Mouse (Mus musculus): ENCODE results near the gene Chn1.
A peak's percentile ranks its signal among the peaks of the same experiment; 100 is the strongest.
"Not testable (repeated sequence)": the region's sequence is repeated elsewhere in the genome, so short reads cannot be mapped to it uniquely, and the experiment has no call there.

The Chn1 gene

DNA sequence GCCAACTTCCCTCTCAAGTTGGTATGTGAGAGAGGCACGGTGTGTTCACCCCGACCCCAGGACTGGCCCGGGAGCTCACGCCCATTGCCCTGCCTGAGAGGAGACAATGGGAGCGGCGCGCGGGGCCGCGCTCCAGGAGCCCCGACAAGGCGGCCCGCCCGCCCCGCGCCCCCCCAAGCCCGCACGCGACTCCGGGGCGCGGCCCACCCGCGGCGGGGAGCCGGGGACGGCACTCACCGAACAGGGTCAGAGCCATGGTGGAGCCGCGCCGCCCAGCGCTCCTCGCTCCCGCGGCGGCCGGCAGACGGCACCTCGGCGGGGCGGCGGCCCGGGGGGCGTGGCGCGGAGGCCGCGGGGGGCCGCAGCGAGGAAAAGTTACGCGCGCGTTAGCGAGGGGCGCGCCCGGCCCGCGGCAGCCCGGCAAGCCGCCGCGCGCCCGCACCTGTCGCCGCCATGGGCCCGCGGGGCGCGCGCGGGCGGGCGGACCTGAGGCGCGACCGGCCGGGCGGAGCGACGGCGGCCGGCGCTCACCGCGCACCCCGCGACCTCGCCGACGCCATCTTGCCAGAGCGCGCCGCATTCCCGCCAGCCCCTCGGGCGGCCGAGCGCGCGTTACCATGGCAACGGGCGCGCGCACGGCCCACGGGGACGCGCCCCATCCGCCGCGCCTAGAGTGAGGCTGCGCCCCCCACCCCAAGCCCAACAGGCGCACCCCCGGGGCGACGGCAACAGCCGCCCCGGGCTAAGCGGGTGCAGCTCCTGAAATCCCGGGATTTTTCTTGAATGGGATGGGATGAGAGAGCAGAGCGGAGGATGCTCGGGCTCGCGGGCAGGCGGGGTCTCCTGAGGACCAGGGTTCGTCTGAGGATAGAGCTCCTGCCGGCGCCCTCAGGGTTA is at the start of gene Chn1:
TSS of gene Chn1 (minus strand) at position 561 of the 897 bp plus-strand sequence.
- DNase-seq (ENCODE audit: low spot score) = peak; percentile 30

DNA sequence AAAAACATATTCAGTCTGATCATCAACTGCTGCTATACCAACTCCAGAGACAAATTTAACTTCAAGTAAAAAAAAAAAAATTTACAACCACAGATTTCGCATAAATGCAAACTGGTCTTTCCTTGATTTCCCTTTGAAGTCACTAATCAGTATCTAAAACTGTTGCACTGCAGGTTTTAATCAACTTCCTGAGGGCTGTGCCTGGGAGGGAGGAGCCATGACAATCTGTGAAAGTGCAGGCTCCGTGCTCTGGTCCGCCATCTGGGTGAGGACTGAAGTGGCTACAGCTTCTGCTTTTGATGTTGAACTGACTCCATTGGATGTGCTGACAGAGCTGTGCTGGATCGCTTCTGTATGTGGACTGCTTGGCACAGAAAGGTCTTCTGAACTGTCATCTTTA is 43.6 kb upstream of the Chn1 start:
- no peak for DNase-seq (ENCODE audit: low spot score)

DNA sequence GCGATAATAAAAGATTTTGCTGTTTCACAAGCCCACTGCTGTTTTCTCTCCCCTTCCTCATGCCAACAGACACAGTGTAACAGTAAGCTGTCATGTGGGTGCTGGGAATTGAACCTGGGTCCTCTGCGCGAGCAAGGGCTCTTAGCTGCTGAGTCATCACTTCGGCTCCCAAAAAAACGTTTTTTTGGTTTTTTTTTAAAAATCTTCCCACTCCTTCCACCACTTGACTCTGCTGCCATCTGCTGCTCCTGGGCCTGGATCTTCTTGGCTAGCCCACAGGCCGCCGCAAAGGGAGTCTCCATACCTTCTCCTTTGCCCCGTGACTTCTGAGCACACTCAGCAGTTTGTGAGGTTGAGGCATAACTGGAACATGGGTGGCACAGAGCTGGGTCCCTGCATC is 32.5 kb upstream of the Chn1 start:
- DNase-seq (ENCODE audit: low spot score) = no peak

DNA sequence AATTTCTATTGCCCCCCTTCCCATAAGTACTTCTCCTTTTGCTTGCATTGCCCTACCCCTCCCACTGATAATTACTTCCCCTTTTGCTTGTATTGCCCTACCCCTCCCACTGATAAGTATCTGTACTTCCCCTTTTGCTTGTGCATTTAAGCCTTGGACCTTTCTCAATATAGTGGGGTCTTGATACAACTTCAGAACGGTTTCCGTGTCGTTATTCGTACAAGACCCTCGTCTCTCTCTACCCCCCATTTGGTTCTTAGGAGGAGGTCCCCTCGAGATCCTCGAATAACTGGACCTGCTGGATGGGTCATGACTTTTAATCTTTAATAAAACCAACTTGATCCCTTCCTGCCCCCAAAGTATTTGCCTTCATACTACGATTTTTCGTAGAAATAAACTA is 25.0 kb upstream of the Chn1 start:
- DNase-seq (ENCODE audit: low spot score) = not testable (repeated sequence)

DNA sequence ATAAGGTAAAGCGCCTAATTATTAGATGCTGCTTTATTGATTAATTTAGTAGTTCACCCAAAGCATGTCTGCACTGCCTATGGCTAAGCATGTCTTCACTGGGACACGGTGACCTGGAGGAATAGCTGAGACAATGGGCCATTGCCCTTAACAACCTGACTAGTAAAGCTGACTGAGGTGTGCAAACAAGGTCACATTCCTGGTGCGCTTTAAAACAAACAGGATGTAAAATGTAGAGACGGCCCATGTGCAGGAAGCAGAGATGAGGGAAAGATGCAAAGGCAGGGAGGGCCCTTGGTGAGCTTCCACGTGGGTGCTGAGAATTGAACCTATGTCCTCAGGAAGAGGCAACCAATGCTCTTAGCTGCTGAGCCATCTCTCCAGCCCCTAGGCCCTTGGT is 23.6 kb upstream of the Chn1 start:
- no peak for DNase-seq (ENCODE audit: low spot score)

- no peak for DNase-seq (ENCODE audit: low spot score)
Measured at GRCm38 (mm10) chr2:73798136-73798535, 23.0 kb upstream of the Chn1 start.

DNA sequence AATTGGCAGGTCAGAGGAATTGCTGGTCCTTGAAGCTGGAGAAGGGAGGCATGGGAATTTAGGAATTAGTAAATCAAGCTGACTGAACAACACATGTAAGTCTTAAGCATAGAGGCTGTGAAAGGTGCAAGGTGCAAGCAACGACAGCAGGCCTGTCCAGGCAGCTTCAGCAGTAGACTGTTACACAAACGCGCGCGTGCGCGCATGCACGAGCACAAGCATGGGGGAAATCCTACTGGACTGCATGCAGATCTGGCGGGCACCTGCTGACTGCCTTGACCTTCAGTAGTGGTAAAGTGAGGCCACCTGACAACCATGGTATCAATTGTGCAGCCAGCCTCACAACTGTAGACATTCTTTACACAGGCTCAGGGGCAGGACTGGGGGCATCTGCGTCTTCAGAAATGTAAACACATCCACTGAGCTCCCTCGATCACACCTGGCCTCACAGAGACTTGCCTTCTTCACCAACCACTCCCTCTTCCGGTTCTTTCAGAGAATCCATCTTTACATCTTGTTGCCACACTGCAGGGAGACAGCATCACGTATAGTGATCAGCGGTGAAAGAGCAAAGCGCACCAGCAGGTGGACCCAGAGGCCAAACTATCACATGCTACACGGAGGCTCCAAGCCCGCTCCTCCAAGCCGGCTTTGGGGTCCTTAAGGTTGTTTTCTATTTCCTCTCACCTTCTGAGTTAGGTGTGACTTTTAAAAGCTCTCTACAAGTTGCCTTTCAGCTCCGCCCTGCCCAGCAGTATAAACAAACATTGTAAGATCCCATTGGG is 16.9 kb upstream of the Chn1 start:
- DNase-seq (ENCODE audit: low spot score) = no peak

DNA sequence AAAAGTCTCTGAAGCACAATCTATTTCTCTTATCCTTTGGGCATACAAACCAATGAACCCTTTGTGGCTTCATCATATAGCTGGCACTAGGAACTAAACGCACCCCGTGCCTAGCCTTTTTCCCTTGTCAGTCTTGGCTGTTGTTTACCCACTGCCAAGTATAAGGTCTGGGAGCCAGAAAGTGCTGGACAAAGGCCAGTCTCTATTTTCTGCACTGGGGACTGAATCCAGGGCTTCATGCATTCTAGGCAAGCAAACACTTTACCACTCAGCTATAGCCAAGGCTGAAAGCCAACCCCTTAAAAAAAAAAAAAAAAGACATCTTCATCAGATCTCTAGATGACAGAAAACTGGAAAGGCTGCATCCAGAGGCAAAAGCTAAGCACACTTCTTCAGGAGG is 15.2 kb upstream of the Chn1 start:
- DNase-seq (ENCODE audit: low spot score) = no peak

DNA sequence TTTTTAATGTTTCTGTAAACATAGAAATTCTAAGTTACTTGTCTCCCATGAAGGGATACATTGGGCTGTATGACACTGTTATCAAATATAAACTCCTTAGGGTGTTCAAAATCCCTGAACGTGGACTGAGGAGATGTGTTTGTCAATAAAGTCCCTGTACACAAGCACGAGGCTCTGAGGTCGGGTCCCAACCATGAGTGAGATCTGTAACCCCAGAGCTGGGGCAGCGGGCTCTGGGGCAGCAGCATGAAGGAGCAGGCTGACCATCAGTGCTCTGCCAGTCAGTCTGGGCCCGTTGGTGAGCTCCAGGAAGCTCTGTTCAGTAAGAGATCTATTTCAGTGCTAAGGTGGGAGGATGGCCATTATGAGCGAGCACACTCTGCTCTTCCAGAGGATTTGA is 13.2 kb upstream of the Chn1 start:
- DNase-seq (ENCODE audit: low spot score) = no peak

DNA sequence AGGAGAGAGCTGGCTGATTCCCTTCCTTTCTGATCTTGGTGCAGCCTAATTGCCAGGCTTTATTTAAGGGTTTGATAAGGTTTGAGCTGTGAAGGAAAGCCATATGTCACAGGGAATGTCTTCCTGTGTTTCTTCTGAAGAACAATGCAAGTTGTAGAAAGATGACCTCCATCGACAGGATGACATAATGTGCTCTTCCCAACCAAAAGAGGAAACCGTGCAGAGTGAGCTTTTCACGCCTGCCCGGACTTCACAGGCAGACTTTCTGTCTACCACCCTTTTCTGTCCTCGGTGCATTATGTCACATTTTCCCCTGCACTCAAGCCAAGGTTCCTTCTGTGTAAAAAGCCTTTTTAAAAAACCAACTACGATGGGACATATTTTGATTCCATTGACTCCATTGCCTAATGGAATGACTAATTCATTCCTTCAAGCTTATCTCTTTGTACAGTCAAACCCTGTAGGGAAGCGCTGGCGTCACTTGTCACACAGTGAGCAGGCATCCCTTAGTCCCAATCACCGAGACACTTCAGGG is 7.3 kb upstream of the Chn1 start:
- DNase-seq (ENCODE audit: low spot score) = no peak

DNA sequence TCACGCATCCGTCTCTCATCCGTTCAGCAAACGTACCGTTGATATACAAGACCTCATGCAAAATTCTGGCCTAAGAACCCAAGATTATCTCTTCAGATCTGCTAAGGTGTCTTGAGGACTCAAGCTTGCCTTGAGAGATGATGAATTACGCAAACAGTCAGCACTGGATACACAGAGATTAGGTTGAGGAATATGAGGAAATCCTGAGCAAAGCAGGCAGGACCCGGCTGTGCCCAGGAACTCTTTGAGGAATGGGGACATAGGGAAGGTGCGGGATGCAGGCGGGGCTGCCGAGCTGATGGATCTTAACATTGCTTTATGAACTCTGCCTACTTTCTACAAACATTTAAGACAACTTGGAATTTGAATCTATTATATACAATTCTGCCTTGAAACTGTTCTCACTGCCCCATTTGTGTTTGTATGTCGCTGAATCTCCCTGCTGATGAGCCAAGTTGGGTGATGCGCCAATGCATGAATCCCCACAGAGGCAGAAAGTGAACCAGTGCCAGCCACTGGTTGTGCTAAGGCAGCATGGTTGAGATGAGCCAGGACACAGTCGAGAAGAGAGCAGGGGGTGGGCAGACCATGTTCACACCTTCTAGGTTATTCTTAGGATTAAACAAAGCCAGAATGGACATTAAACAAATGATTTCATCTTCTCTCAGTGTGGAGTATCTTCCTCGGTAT is 5.3 kb upstream of the Chn1 start:
- DNase-seq (ENCODE audit: low spot score) = no peak

- DNase-seq (ENCODE audit: low spot score) = no peak
Measured at GRCm38 (mm10) chr2:73779796-73780195, 4.7 kb upstream of the Chn1 start.

- DNase-seq (ENCODE audit: low spot score) = no peak
Measured at GRCm38 (mm10) chr2:73779016-73779595, 4.0 kb upstream of the Chn1 start.

DNA sequence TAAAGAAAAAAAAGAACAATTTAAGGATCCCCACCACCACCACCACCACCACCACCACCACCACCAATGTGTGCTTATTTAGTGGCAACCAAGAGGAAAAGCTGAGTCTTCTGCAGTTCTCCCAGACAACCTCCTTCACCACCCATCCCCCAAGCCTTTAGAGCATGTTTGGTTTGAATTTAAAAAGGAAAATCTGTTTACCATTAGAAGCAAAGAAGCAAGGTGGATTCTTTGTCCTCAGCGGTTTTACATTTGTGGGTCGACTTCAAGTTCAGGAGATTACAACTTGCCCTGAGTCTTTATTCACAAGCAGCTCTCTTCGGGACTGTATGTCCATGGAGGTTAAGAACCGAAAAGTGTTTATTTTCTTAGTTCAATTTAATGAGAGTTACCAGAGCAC is 1.8 kb upstream of the Chn1 start:
- DNase-seq (ENCODE audit: low spot score) = no peak

DNA sequence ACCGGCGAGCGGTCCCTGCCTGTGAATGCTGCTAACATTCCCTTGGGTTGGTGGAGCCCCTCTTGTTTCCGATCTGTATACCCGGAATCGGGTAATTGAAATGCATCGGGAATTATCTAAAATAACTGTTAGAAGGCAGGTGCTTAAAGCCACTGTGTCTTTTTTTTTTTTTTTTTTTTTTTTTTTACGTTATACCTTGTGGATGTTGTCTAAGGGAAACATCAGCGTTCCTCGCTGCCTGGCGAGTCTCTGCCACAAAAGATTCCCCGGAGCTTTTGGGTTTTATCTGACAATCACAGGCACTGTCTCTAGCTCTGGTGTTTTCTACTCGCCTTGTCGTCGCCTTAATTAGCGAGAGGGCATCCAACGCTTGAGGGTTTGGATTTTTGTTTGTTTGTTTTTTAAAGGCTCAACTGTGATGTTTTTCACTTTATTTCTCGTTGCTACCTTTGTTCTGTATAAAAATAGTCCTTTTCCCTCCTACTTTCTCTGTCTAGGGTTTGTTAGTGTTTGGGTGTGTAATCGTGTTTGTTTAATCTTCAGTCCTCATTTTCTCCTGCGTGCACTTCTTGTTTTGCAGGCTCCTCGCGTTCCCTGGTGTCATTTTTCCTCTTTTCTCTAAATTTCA is 651 bp upstream of the Chn1 start:
- no peak for DNase-seq (ENCODE audit: low spot score)

DNA sequence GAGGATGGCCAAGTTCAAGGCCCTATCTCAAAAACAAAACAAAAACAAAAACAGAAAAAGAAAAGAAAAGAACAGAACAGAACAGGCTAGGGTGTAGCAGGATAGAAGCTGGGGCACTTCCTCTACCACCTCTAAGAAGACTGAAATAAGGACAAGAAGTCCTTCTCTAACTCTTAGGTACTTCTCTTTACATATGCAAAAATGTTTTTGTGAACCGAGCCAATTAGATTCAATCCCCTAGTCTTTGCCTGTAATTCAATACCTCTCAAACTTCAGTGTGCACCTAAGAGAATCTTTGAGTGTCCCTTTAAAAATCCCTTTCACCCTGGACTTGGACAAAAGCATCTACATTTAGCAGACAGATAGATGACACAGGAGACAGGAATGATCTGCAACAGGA is 2.2 kb downstream of the Chn1 start:
- DNase-seq (ENCODE audit: low spot score) = no peak

GRCm38 (mm10) chr2:73768669-73769068 is 6.5 kb downstream of the Chn1 start:
- DNase-seq (ENCODE audit: low spot score) = no peak

GRCm38 (mm10) chr2:73763541-73763940 is 11.6 kb downstream of the Chn1 start:
- DNase-seq (ENCODE audit: low spot score) = no peak

GRCm38 (mm10) chr2:73759899-73760298 is 15.2 kb downstream of the Chn1 start:
- no peak for DNase-seq (ENCODE audit: low spot score)

- DNase-seq (ENCODE audit: low spot score) = no peak
Measured at GRCm38 (mm10) chr2:73759027-73759426, 16.1 kb downstream of the Chn1 start.

GRCm38 (mm10) chr2:73747297-73747696 is 27.8 kb downstream of the Chn1 start:
- DNase-seq (ENCODE audit: low spot score) = no peak

GRCm38 (mm10) chr2:73746375-73746770 is 28.8 kb downstream of the Chn1 start:
- no peak for DNase-seq (ENCODE audit: low spot score)
